Mouse (Mus musculus) hindbrain, embryonic 16.5 days (tissue): ENCODE measurements around the gene Zbtb20. TPM values are rescaled to one million over a fixed set of nuclear protein-coding genes. Genes with fewer than 3 reads are reported as not detected.

ENCODE experiments used
- ATAC-seq: fragments of 200-750 bp; cut with Nextera tagmentation; 2 replicates; pipeline ENCODE4 v1.8.0; 2017; ENCODE audit warnings: moderate TSS enrichment, moderate library complexity
- H3K27ac ChIP-seq: fragments of 300-500 bp; sonication (generic); 2 replicates; pipeline ENCODE4 v1.5.1; 2014; ENCODE audit warnings: low read depth, mild to moderate bottlenecking, control low read depth, low read length, moderate library complexity
- H3K27me3 ChIP-seq: fragments of 300-500 bp; sonication (generic); replicated peaks from 2 replicates; pipeline ENCODE4 v1.6.1; 2014; ENCODE audit warnings: low read length; ENCODE audit not compliant: control insufficient read depth, insufficient read depth
- H3K36me3 ChIP-seq: fragments of 300-500 bp; sonication (generic); 2 replicates; pipeline ENCODE4 v1.6.1; 2014; ENCODE audit warnings: mild to moderate bottlenecking, low read length, moderate library complexity, mixed read lengths; ENCODE audit not compliant: control insufficient read depth, insufficient read depth
- H3K4me1 ChIP-seq: fragments of 300-500 bp; sonication (generic); 2 replicates; pipeline ENCODE4 v1.6.1; 2014; ENCODE audit warnings: low read depth, low read length; ENCODE audit not compliant: control insufficient read depth, insufficient read depth
- H3K4me2 ChIP-seq: fragments of 300-500 bp; sonication (generic); 2 replicates; pipeline ENCODE4 v1.6.1; 2014; ENCODE audit warnings: mild to moderate bottlenecking, low read length, control low read depth, moderate library complexity
- H3K4me3 ChIP-seq: fragments of 300-500 bp; sonication (generic); 2 replicates; pipeline ENCODE4 v1.5.1; 2014; ENCODE audit warnings: mild to moderate bottlenecking, low read length, control low read depth, moderate library complexity
- H3K9ac ChIP-seq: fragments of 300-500 bp; sonication (generic); 2 replicates; pipeline ENCODE4 v1.6.1; 2014; ENCODE audit warnings: low read depth, mild to moderate bottlenecking, control low read depth, low read length, moderate library complexity
- H3K9me3 ChIP-seq: fragments of 300-500 bp; sonication (generic); 2 replicates; pipeline ENCODE4 v1.6.1; 2014; ENCODE audit warnings: mild to moderate bottlenecking, low read length, moderate library complexity; ENCODE audit not compliant: control insufficient read depth
- WGBS: fragments of 180-500 bp; shearing (Covaris S2); extraction: QIAGEN DNeasy Blood & Tissue Kit; methylation state at CpG from one replicate; pipeline ENCODE4 v1.1.7; 2014; 5-methylcytosine and 5-hydroxymethylcytosine counted together
- polyA plus RNA-seq: library from polyadenylated mRNA; unstranded; fragments of >200 nt; fragmentation: Nextera tagmentation; extraction: Ambion mirVana; gene quantifications from 2 replicates; pipeline ENCODE4 v1.2.1, GENCODE M21; 2015

Gene Zbtb20
- polyA plus RNA-seq, 1 experiment from 2014 or later = 46.6 TPM

DNA sequence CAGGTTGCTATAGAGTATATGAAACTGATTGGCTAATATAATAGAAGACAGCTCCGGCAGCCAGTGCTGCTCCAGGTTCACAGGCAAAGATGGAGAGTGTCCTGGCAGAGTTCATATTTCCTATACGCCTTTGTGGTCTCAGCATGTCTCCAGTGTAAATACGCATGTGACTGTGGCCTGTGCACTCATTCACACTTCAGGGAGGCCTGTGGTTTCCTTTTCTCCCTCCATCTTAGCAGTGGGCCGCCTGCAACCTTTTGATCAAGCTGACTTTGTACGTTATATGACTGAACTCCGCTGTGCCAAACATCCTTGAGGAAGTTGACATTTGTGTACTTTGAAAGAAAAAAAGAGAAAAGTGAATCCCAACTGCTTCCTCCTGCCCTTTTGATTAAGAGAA, 501.1 kb downstream of the Zbtb20 start:
- Histone ChIP-seq H3K4me3 (no peak overlapping the region), H3K4me1 (no peaks in the 10 kb centered on the region), H3K27ac (no peak overlapping the region), H3K9me3 (no peaks in the 10 kb centered on the region), H3K36me3 (no peaks in the 10 kb centered on the region), H3K27me3 (no peaks in the 10 kb centered on the region), H3K4me2 (no peak overlapping the region), H3K9ac (no peak overlapping the region)
- 63% methylated on average over 6 of the region's 6 CpGs for WGBS
- ATAC-seq = no peak

DNA sequence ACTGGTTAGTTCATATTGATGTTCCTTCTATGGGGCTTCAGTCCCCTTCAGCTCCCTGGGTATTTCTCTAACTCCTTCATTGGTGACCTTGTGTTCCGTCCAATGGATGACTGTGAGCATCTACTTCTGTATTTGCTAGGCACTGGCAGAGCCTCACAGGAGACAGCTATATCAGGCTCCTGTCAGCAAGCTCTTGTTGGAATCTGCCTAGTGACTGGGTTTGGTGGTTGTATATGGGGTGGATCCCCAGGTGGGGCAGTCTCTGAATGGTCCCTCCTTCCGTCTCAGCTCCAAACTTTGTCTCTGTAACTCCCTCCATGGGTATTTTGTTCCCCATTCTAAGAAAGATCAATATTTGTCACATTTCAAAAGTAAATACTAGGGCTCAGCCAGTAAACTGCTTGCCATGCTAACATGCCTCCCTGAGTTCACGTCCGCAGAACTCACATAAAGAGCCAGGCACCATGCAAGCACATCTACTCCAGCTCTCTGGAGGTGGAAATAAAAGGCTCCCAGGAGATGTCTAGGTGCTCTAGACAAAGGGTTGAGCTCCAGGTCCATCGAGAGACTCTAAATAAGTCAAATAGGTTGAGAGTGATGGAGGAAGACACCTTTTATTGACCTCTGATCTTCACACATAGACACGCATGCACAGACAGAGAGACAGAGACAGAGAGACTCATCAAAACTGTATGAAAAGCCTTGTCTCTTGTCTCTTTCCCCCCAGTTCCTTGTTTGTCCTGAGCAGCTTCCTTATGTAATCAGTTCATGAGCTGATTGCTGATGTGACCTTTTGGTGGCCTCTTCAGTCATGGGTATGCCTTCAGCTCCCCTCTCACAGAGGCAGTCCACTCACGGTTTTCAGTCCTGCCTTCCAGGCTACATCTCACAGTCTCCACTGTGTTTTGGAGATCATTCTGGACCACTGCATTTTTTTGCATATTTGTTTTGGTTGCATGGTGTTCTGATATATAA, 504.0 kb downstream of the Zbtb20 start:
- ATAC-seq = no peak
- 88% methylated on average over 7 of the region's 7 CpGs for WGBS

GRCm38 (mm10) chr16:43381183-43381582, 505.5 kb downstream of the Zbtb20 start:
- no peak overlapping the region for H3K4me2 ChIP-seq
- no peaks in the 10 kb centered on the region for H3K4me1 ChIP-seq
- H3K27ac ChIP-seq = no peak overlapping the region
- H3K9ac ChIP-seq = no peak overlapping the region
- no peaks in the 10 kb centered on the region for H3K9me3 ChIP-seq
- no peaks in the 10 kb centered on the region for H3K27me3 ChIP-seq
- no peak for ATAC-seq
- H3K36me3 ChIP-seq = no peaks in the 10 kb centered on the region
- no peak overlapping the region for H3K4me3 ChIP-seq
- WGBS = 85% methylated on average over 2 of the region's 2 CpGs

More for the DNA sequence above, 504.0 kb downstream of the Zbtb20 start:
- Histone ChIP-seq H3K9ac (no peak overlapping the region), H3K36me3 (no peaks in the 10 kb centered on the region), H3K27me3 (no peaks in the 10 kb centered on the region), H3K4me1 (no peaks in the 10 kb centered on the region), H3K27ac (no peak overlapping the region), H3K9me3 (no peaks in the 10 kb centered on the region), H3K4me3 (no peak overlapping the region), H3K4me2 (no peak overlapping the region)

- no peak for ATAC-seq
- Histone ChIP-seq H3K9me3 (no peaks in the 10 kb centered on the region), H3K36me3 (no peaks in the 10 kb centered on the region), H3K4me3 (no peak overlapping the region), H3K4me2 (no peak overlapping the region), H3K27me3 (no peaks in the 10 kb centered on the region), H3K9ac (no peak overlapping the region), H3K4me1 (no peaks in the 10 kb centered on the region), H3K27ac (no peak overlapping the region)
- WGBS = 85% methylated on average over 7 of the region's 7 CpGs
Measured at GRCm38 (mm10) chr16:43383149-43383740, 507.6 kb downstream of the Zbtb20 start.

DNA sequence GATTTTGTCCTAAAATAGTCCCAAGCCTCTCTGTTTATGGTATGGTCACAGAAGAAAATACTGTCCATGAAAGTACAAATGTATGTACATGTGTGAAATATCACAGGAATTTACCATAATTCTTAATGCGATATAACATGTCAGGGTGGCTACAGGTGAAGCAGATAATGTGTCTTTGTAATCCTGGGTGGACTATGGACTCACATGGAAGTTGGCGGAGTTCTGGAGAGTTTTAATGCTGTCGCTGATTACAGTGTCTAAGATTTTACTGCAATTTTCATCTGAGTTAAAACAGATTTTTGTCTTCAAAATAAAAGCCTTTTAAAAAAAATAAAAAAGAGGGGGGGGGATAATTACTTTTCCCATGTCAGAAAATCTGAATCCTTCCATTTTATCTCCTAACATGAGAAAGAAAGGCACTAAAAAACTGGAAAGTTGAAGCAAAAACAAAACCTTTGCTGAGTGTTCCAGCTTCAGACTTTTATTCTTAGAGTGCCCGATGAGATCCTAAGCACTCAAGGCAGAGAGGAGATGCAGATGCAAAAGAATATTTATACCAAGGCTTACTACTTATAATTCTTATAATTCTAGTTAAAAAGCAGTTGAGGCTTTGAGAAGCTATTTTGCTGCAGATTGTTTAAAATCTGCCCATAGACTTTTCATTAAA, 509.4 kb downstream of the Zbtb20 start:
- Histone ChIP-seq H3K9ac (no peak overlapping the region), H3K27me3 (no peaks in the 10 kb centered on the region), H3K4me2 (no peak overlapping the region), H3K4me1 (no peaks in the 10 kb centered on the region), H3K4me3 (no peak overlapping the region), H3K36me3 (no peaks in the 10 kb centered on the region), H3K27ac (no peak overlapping the region), H3K9me3 (no peaks in the 10 kb centered on the region)
- WGBS = 91% methylated on average over 4 of the region's 4 CpGs
- no peak for ATAC-seq

GRCm38 (mm10) chr16:43385620-43386210, 510.0 kb downstream of the Zbtb20 start:
- Histone ChIP-seq H3K27me3 (no peaks in the 10 kb centered on the region), H3K27ac (no peak overlapping the region), H3K4me3 (no peak overlapping the region), H3K36me3 (no peaks in the 10 kb centered on the region), H3K9me3 (no peaks in the 10 kb centered on the region), H3K4me1 (no peaks in the 10 kb centered on the region), H3K4me2 (no peak overlapping the region), H3K9ac (no peak overlapping the region)
- 68% methylated on average over 5 of the region's 5 CpGs for WGBS
- ATAC-seq = no peak

DNA sequence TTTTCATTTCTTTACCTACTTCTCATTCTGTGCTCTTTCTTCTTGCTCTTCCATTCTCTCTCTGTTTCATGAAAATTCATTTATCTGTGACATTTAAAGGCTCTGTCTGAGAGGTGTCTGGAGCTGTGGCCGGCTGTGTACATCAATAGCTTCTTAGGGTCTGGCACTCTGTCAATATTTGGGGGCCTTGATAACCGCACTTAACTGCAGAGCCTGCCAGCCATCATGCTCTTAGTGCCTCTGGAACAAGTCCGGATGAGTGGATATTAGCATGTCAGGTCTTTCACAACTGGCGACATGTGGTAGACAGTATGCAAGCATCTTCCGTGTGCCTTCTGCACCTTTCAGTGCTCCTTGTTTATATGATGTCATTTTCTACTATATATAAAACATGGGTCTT, 510.7 kb downstream of the Zbtb20 start:
- no peaks in the 10 kb centered on the region for H3K36me3 ChIP-seq
- ATAC-seq = no peak
- H3K27me3 ChIP-seq = no peaks in the 10 kb centered on the region
- WGBS = 64% methylated on average over 5 of the region's 5 CpGs
- no peak overlapping the region for H3K4me2 ChIP-seq
- H3K27ac ChIP-seq = no peak overlapping the region
- no peak overlapping the region for H3K4me3 ChIP-seq
- no peaks in the 10 kb centered on the region for H3K9me3 ChIP-seq
- H3K9ac ChIP-seq = no peak overlapping the region
- H3K4me1 ChIP-seq = no peaks in the 10 kb centered on the region

- Histone ChIP-seq H3K27ac (no peak overlapping the region), H3K27me3 (no peaks in the 10 kb centered on the region), H3K36me3 (no peaks in the 10 kb centered on the region), H3K4me3 (no peak overlapping the region), H3K4me1 (no peaks in the 10 kb centered on the region), H3K4me2 (no peak overlapping the region), H3K9me3 (no peaks in the 10 kb centered on the region), H3K9ac (no peak overlapping the region)
- 93% methylated on average over 5 of the region's 5 CpGs for WGBS
- no peak for ATAC-seq
Measured at GRCm38 (mm10) chr16:43388389-43388788, 512.7 kb downstream of the Zbtb20 start.

GRCm38 (mm10) chr16:43390387-43390786, 514.7 kb downstream of the Zbtb20 start:
- Histone ChIP-seq H3K9ac (no peak overlapping the region), H3K9me3 (no peaks in the 10 kb centered on the region), H3K4me3 (no peak overlapping the region), H3K27ac (no peak overlapping the region), H3K4me2 (no peak overlapping the region), H3K4me1 (no peaks in the 10 kb centered on the region), H3K27me3 (no peaks in the 10 kb centered on the region), H3K36me3 (no peaks in the 10 kb centered on the region)
- 94% methylated on average over 4 of the region's 4 CpGs for WGBS
- no peak for ATAC-seq
